Mouse (Mus musculus) ES-Bruce4 (cell line): ENCODE measurements around the gene Clcn1.

Experiments
- CTCF ChIP-seq: IDR thresholded peaks from one replicate; pipeline ENCODE4 v1.8.1; 2011; ENCODE audit warnings: low read depth, low read length
- POLR2A ChIP-seq: IDR thresholded peaks from one replicate; pipeline ENCODE4 v1.8.1; 2011; ENCODE audit warnings: low read length; ENCODE audit not compliant: insufficient read depth

- TF ChIP-seq POLR2A (no peak), CTCF (no peak)
Measured at GRCm38 (mm10) chr6:42293327-42293726, 6.8 kb downstream of the Clcn1 start.
